Mouse (Mus musculus) CH12.LX (cell line): ENCODE results near the gene Arhgap45. TPM values are rescaled to one million over a fixed set of nuclear protein-coding genes. Genes with fewer than 3 reads are reported as not detected.
A peak's percentile ranks its signal among the peaks of the same experiment; 100 is the strongest.

Experiments
- DNase-seq: peaks from one replicate; pipeline ENCODE4 v3.0.0-alpha.2; 2013; ENCODE audit errors: extremely low read depth
- H3K27ac ChIP-seq: 2 replicates; pipeline ENCODE4 v1.5.1; 2012; ENCODE audit warnings: low read depth, mild to moderate bottlenecking, control low read depth, moderate library complexity; ENCODE audit not compliant: insufficient read depth
- H3K27me3 ChIP-seq: replicated peaks from 2 replicates; pipeline ENCODE3; 2012; ENCODE audit warnings: inconsistent platforms
- H3K36me3 ChIP-seq, 2 experiments: replicated peaks in 1 of 2; 2 replicates each; pipeline versions ENCODE3 to v1.6.1; 2012; ENCODE audit warnings: inconsistent platforms in 1 of 2, low read length in 1 of 2, mild to moderate bottlenecking in 1 of 2, mixed read lengths in 1 of 2, moderate library complexity in 1 of 2; ENCODE audit not compliant: control insufficient read depth in 1 of 2, insufficient read depth in 1 of 2
- H3K4me1 ChIP-seq, 2 experiments: 2 replicates each; pipeline ENCODE4 v1.6.1; 2012; ENCODE audit warnings: inconsistent platforms in 1 of 2, moderate library complexity in 1 of 2; ENCODE audit not compliant: insufficient read depth in 2 of 2, control insufficient read depth in 1 of 2
- H3K4me2 ChIP-seq: 2 replicates; pipeline ENCODE4 v1.6.1; 2012; ENCODE audit warnings: low read depth, mild to moderate bottlenecking, control low read depth; ENCODE audit not compliant: poor library complexity, insufficient read depth, severe bottlenecking
- H3K4me3 ChIP-seq, 3 experiments: fragments of 150-350 bp in 1 of 3; sonication (generic) in 1 of 3; replicated peaks in 1 of 3; 2 replicates each; pipeline versions ENCODE3 to v1.5.1; 2011 to 2012; ENCODE audit warnings: low read depth in 2 of 3, low read length in 2 of 3, mild to moderate bottlenecking in 2 of 3, moderate library complexity in 2 of 3, control low read depth in 1 of 3, improper control_type of control experiment in 1 of 3, inconsistent platforms in 1 of 3, mixed read lengths in 1 of 3; ENCODE audit not compliant: poor library complexity in 1 of 3
- H3K79me2 ChIP-seq: replicated peaks from 2 replicates; pipeline ENCODE4 v1.6.1; 2012; ENCODE audit warnings: mild to moderate bottlenecking, moderate library complexity; ENCODE audit not compliant: control insufficient read depth, poor library complexity, insufficient read depth, severe bottlenecking; ENCODE audit errors: extremely low read depth
- H3K9ac ChIP-seq: 2 replicates; pipeline ENCODE4 v1.6.1; 2012; ENCODE audit warnings: low read depth, mild to moderate bottlenecking, control low read depth, moderate library complexity; ENCODE audit not compliant: insufficient read depth
- H3K9me3 ChIP-seq: replicated peaks from 2 replicates; pipeline ENCODE3; 2012; ENCODE audit warnings: low read length, inconsistent platforms, mixed read lengths
- BHLHE40 ChIP-seq: IDR thresholded peaks from 2 replicates; pipeline ENCODE4 v1.6.1; 2011; ENCODE audit warnings: mild to moderate bottlenecking, low read depth, low read length, improper control_type of control experiment
- CTCF ChIP-seq, 2 experiments: IDR thresholded peaks in 1 of 2; conservative IDR thresholded peaks in 1 of 2; 2 replicates each; pipeline ENCODE4 v1.5.1; 2011 to 2012; ENCODE audit warnings: low read depth in 2 of 2, low read length in 2 of 2, improper control_type of control experiment in 1 of 2, inconsistent platforms in 1 of 2, mild to moderate bottlenecking in 1 of 2, moderate library complexity in 1 of 2
- ELF1 ChIP-seq: IDR thresholded peaks from 2 replicates; pipeline ENCODE4 v1.6.1; 2014; ENCODE audit warnings: low read depth, mild to moderate bottlenecking, inconsistent platforms, low read length, improper control_type of control experiment
- EP300 ChIP-seq: IDR thresholded peaks from 2 replicates; pipeline ENCODE4 v1.6.1; 2011; ENCODE audit warnings: low read length, improper control_type of control experiment
- HCFC1 ChIP-seq: IDR thresholded peaks from 2 replicates; pipeline ENCODE4 v1.6.1; 2012; ENCODE audit warnings: low read depth, mild to moderate bottlenecking, inconsistent platforms, low read length, improper control_type of control experiment
- IRF4 ChIP-seq: IDR thresholded peaks from 2 replicates; pipeline ENCODE4 v1.6.1; 2014; ENCODE audit warnings: low read depth, mild to moderate bottlenecking, inconsistent platforms, low read length, improper control_type of control experiment
- JUN ChIP-seq: IDR thresholded peaks from 2 replicates; pipeline ENCODE4 v1.6.1; 2011; ENCODE audit warnings: low read depth, mild to moderate bottlenecking, low read length, improper control_type of control experiment, moderate library complexity; ENCODE audit not compliant: insufficient read depth
- MAFK ChIP-seq: IDR thresholded peaks from 2 replicates; pipeline ENCODE4 v1.6.1; 2011; ENCODE audit warnings: low read length, improper control_type of control experiment; ENCODE audit not compliant: insufficient replicate concordance
- MAX ChIP-seq: IDR thresholded peaks from 2 replicates; pipeline ENCODE4 v1.6.1; 2011; ENCODE audit warnings: low read length, improper control_type of control experiment
- MEF2A ChIP-seq: IDR thresholded peaks from 2 replicates; pipeline ENCODE4 v1.6.1; 2014; ENCODE audit warnings: low read depth, mild to moderate bottlenecking, inconsistent platforms, low read length, improper control_type of control experiment, borderline replicate concordance
- MYC ChIP-seq: IDR thresholded peaks from 2 replicates; pipeline ENCODE4 v1.6.1; 2011; ENCODE audit warnings: low read depth, mild to moderate bottlenecking, improper control_type of control experiment, low read length
- NELFE ChIP-seq: IDR thresholded peaks from 2 replicates; pipeline ENCODE4 v1.6.1; 2011; ENCODE audit warnings: low read depth, low read length, improper control_type of control experiment
- NRF1 ChIP-seq: IDR thresholded peaks from 2 replicates; pipeline ENCODE4 v1.6.1; 2014; ENCODE audit warnings: low read depth, mild to moderate bottlenecking, inconsistent platforms, low read length, improper control_type of control experiment, moderate library complexity
- PAX5 ChIP-seq: IDR thresholded peaks from 2 replicates; pipeline ENCODE4 v1.6.1; 2012; ENCODE audit warnings: low read length, inconsistent platforms, mixed read lengths
- POLR2A ChIP-seq: IDR thresholded peaks from 2 replicates; pipeline ENCODE4 v1.6.1; 2011; ENCODE audit warnings: low read depth, mild to moderate bottlenecking, improper control_type of control experiment, low read length
- POLR2AphosphoS2 ChIP-seq: IDR thresholded peaks from 2 replicates; pipeline ENCODE4 v1.6.1; 2011; ENCODE audit warnings: low read depth, low read length, improper control_type of control experiment
- RAD21 ChIP-seq: IDR thresholded peaks from 2 replicates; pipeline ENCODE4 v1.6.1; 2011; ENCODE audit warnings: low read depth, mild to moderate bottlenecking, low read length, improper control_type of control experiment, moderate library complexity
- RCOR1 ChIP-seq: conservative IDR thresholded peaks from 2 replicates; pipeline ENCODE4 v1.6.1; 2012; ENCODE audit warnings: low read depth, mild to moderate bottlenecking, inconsistent platforms, low read length, improper control_type of control experiment
- SIN3A ChIP-seq: IDR thresholded peaks from 2 replicates; pipeline ENCODE4 v1.6.1; 2012; ENCODE audit warnings: low read length, improper control_type of control experiment, inconsistent platforms
- SMC3 ChIP-seq: IDR thresholded peaks from 2 replicates; pipeline ENCODE4 v1.6.1; 2011; ENCODE audit warnings: low read depth, low read length, improper control_type of control experiment
- USF1 ChIP-seq: IDR thresholded peaks from 2 replicates; pipeline ENCODE4 v1.6.1; 2014; ENCODE audit warnings: low read depth, mild to moderate bottlenecking, inconsistent platforms, low read length, improper control_type of control experiment
- USF2 ChIP-seq: conservative IDR thresholded peaks from 2 replicates; pipeline ENCODE4 v1.6.1; 2011; ENCODE audit warnings: low read depth, low read length, improper control_type of control experiment
- ZKSCAN1 ChIP-seq: IDR thresholded peaks from 2 replicates; pipeline ENCODE4 v1.6.1; 2012; ENCODE audit warnings: low read depth, inconsistent platforms, low read length, improper control_type of control experiment, borderline replicate concordance
- ZMIZ1 ChIP-seq: IDR thresholded peaks from 2 replicates; pipeline ENCODE4 v1.6.1; 2012; ENCODE audit warnings: low read depth, mild to moderate bottlenecking, inconsistent platforms, low read length, improper control_type of control experiment
- dilution Hi-C: fragments of 300-500 bp; cut with MboI; formaldehyde crosslinking; loops from 2 replicates; pipeline ENCODE4 v1.14.3; 2020; ENCODE audit warnings: low sequenced_read_pairs; ENCODE audit not compliant: extremely low pct_unique_long_range_greater_than_20kb, extremely low pct_ligation_motif_present
- in situ Hi-C: fragments of 300-500 bp; cut with MboI; formaldehyde crosslinking; loops from 3 replicates; pipeline ENCODE4 v1.14.3; 2019; ENCODE audit warnings: low sequenced_read_pairs, low pct_ligation_motif_present, low pct_unique_long_range_greater_than_20kb, mixed read lengths
- polyA plus RNA-seq: library from polyadenylated mRNA; unstranded; fragments of >175 nt; gene quantifications from 2 replicates; pipeline ENCODE4 v1.2.1, GENCODE M21; 2012; ENCODE audit warnings: low read depth; ENCODE audit not compliant: insufficient read length
- total RNA-seq, 2 experiments: library from RNA; depleted of rRNA; stranded (reverse); fragments of 300-350 nt in 1 of 2; fragments of >200 nt in 1 of 2; gene quantifications; 2 replicates each; pipeline ENCODE4 v1.2.3; 2012 to 2014

Arhgap45 gene
- total and polyA plus RNA-seq, 3 experiments: 10.3 to 25.9 (median 20.2) TPM

- H3K27ac ChIP-seq: no peak overlapping the region
- no peaks in the 10 kb centered on the region for H3K27me3 ChIP-seq
- DNase-seq: no peak
- H3K79me2 ChIP-seq: peaks cover 8% of the 10 kb centered on the region
- no peak overlapping the region for H3K9ac ChIP-seq
- in situ Hi-C loops: no loop called here
- no peak overlapping the region for H3K4me3 ChIP-seq
- H3K4me1 ChIP-seq: peaks cover 12 to 34% of the 10 kb centered on the region in 2 experiments
- dilution Hi-C loops: no loop called here
- TF ChIP-seq CTCF (conservative IDR thresholded peaks at IDR 0.05 in 1 of 2, IDR thresholded peaks at IDR 0.05 in 1 of 2; ENCODE audit: low read depth in 2 of 2, low read length in 2 of 2) (peak in 1 of 2 experiments; percentile 71; a peak in 2 of 4 replicates), POLR2AphosphoS2 (no peak), NRF1 (no peak), RAD21 (peak; percentile 60), MAFK (no peak), MEF2A (no peak), ZKSCAN1 (no peak), USF1 (no peak), IRF4 (no peak), ELF1 (no peak), ZMIZ1 (no peak), JUN (no peak), MAX (no peak), USF2 (no peak), HCFC1 (no peak), RCOR1 (no peak), PAX5 (no peak), POLR2A (no peak), BHLHE40 (no peak), NELFE (no peak), MYC (no peak), EP300 (no peak), SMC3 (peak; percentile 76), SIN3A (no peak)
- H3K36me3 ChIP-seq: peaks cover 37 to 73% of the 10 kb centered on the region in 2 experiments
- H3K4me2 ChIP-seq: no peak overlapping the region
- no peaks in the 10 kb centered on the region for H3K9me3 ChIP-seq
Observed at GRCm38 (mm10) chr10:80014484-80015290, 1.8 kb upstream of the Arhgap45 start.
